Mouse (Mus musculus) induced T-regulatory cell, adult 2 months (primary cell): Measurements from ENCODE around the gene E2f3.

Experiments used
- DNase-seq: peaks from one replicate; pipeline ENCODE4 v3.0.0-alpha.2; 2012; ENCODE audit warnings: low read depth

E2f3 gene

DNA sequence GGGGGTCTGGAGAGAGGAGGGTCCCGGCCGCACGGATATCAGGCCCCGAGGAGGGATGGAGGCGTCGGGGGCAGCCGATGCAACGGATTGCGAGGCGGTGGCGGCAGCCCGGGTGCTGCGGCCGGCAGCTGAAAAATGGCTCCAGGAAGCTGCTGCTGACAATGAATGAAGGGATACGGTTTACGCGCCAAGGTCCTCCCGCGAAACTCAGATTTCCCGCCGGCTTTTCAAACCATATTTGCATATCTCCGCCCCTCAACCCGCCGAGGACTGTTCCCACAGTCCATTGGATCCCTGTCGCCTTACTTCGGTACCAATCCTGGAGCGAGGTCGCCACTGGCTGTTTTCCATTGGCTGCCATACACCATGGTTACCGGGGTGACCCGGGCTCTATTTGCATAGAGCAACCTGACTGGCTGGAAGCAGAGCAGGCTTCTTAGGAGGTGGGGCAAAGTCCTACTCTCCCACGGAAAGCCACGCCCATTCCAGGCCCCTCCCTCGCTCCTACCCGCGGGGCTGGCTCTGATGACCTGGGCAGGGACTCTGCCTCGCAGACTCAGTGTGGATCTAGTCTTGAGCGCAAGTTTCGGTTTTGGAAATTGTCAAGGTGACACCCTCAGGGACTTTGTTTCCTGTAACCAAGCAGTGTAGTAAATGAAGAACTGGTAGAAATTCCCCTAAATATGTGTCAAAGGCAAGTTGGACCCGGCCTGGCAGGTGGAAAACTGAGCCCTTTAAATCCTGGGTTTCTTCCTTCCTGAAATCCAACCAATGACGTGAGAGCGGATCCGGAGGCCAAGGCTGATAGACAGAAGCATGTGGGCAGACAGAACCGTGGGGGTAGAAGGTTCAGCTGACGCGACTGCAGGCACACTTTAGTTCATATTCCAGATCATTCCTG, at the start of gene E2f3:
E2f3 (minus strand) TSS at position 209 of the 901 bp plus-strand sequence.
- peak; percentile 99 for DNase-seq

- DNase-seq, result peak; percentile 56
These were observed 48.7 kb upstream of the E2f3 start for GRCm38 (mm10) chr13:30034540-30034939.

- DNase-seq, result no peak
These were observed 45.9 kb upstream of the E2f3 start for GRCm38 (mm10) chr13:30031684-30032335.

GRCm38 (mm10) chr13:30027841-30028240, 42.0 kb upstream of the E2f3 start:
- DNase-seq, result no peak

GRCm38 (mm10) chr13:30022487-30022886, 36.6 kb upstream of the E2f3 start:
- DNase-seq, result peak; percentile 35

- no peak for DNase-seq
These were observed 32.7 kb upstream of the E2f3 start for GRCm38 (mm10) chr13:30018573-30018972.

DNA sequence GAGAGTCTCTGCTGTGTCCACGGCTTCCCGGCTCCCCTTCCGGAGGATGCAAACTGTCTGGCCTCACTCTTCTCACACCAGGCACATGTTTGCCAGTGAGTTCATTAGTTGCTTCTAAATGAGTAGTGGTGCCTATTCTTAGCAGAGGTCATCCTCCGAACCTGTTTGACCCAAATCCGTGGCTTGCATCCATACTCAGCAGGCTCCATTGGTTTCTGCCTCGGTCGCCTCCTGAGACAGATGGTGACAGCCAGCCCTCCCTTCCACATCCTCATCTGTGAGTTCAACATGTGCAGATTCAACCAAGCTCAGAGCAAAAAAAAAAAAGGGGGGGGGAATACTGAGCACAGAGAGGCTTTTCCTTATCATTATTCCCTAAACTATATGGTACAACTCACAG, 31.7 kb upstream of the E2f3 start:
- DNase-seq, result no peak

DNA sequence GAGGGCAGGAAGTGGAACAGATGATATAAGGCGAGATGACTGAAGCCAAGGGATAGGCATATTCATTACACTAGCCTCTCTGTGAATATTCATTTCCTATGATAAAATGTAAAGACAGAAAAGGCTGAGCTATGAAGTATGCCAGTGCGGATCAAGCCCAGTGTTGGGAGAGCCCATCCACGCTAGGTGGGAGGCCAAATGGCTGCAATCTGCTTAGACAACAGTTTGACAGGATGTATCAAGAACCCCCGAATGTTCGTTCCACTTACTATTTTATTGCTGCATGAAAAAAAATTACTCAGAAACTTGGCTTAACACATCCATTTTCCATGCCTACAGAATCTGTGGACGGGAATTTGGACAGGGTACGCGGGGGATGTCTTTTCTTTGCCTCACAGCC, 28.7 kb upstream of the E2f3 start:
- no peak for DNase-seq

GRCm38 (mm10) chr13:30012226-30012625, 26.4 kb upstream of the E2f3 start:
- DNase-seq, result no peak

DNA sequence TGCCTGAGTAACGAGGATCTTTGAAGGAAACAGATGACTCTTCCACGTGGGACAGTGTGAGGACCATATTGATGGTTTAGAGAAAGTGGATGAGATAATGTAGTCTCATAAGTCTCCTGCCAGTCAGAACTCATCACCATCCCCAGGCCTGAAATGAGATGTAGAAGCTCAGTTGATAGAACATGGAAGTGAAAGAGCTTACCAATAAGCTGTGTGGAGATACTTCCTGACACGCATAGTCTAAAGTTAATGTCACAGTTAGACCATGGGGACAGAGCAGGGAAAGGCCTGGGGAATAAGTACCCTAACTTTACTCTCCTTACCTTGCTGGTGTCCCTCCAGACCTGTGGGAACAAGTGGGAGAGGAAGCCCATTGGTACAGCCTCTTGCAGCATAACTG, 22.9 kb upstream of the E2f3 start:
- no peak for DNase-seq

- DNase-seq, result no peak
These were observed 19.6 kb upstream of the E2f3 start for GRCm38 (mm10) chr13:30005422-30005821.

DNA sequence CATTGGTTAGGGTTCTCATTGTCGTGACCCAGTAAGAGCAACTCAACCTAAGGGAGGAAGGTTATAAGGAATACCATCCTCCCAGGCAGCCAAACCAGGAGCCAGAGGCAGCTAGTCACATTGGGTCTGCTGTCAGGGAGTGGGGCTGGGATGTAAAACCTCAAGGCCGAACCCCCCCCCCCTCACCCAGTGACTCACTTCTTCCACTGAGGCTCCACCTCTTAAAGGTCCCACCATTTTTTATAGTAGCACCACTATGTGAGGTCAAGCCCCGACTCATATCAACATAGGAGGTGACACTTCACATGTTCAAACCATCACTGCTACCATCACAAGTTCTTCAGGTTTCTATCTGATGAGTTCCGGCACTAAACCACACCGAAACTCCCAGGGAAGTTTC, 19.0 kb upstream of the E2f3 start:
- no peak for DNase-seq

GRCm38 (mm10) chr13:30003169-30003568, 17.3 kb upstream of the E2f3 start:
- DNase-seq, result peak; percentile 73

DNA sequence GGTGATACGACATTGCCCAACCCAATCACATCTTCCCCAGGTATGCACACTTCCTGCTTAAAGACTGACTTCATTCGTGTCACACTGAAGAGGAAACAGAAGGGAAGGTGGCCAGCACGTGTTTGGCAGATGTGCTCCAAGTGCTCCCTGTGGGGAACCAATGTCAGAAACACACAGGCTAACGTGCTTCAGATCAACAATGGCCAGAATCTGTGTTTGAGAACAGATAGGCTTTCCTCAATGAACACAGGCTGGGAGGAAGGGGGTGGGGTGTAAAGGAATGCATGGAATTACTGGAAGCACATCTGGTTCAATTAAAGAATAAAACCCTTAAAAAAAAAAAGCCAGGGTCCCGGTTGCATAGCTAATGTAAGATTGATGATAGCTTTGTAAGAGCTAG, 15.2 kb upstream of the E2f3 start:
- no peak for DNase-seq

DNA sequence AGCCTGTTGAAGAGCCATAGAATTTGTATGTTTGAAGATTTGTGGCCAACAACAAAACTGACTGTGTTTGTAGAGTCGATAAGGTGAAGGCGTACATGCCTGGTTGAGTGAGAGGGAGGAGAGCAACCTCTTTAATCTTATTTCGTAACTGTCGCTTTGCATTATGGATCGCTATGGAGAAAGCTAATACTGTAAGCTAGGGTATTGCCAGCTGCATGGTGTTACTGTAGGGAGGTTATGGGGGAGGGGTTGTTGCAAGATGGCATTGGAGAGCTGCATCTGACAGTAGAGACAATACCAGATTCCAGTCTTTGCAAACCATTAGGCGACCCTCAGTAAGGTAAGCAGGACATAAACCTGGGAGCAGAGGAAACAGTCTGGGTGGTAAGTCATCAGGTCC, 2.1 kb upstream of the E2f3 start:
- DNase-seq, result no peak

- no peak for DNase-seq
These were observed 875 bp upstream of the E2f3 start for GRCm38 (mm10) chr13:29986756-29987120.

- peak; percentile 64 for DNase-seq
These were observed 585 bp downstream of the E2f3 start for GRCm38 (mm10) chr13:29985101-29985854.

- DNase-seq, result peak; percentile 89
These were observed 1.4 kb downstream of the E2f3 start for GRCm38 (mm10) chr13:29984286-29985100.

DNA sequence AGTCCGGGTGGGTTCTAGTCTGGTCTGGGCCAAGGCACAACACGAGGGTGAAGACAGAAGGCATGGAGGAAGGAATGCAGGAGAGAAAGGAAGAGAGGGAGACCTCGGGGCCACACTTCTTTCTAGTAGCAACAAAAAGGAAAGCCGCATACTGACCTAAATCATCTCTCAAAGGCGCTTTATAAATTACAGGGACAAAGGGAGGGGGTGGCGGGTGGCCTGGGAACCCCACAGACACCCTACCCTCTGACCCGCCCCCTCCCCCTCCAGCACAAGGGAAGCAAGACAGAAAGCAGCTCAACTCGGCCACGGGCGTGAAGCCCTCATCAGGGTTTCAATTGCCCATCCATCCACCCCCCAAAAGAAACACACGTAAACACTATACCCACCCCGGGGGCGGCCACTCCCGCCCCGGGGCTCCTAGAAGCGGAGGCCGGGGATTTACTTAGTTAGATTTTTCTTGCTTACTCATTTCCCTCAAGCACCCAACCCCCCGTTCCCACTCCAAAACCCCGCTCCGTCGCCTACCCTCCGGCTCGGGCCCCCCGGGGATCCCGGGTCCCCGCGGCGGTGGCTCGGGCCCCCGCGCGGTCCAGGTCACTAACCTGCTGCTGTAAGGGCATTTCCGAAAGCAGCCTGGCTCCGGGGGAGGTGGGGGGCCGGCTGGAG, 2.2 kb downstream of the E2f3 start:
- DNase-seq, result peak; percentile 78

- DNase-seq, result peak; percentile 73
These were observed 2.8 kb downstream of the E2f3 start for GRCm38 (mm10) chr13:29983037-29983436.

- DNase-seq, result no peak
These were observed 3.5 kb downstream of the E2f3 start for GRCm38 (mm10) chr13:29982400-29982799.
